Mouse (Mus musculus) lung, adult 2 months (tissue): ENCODE results near the gene Cldn13.

Experiments used
- CTCF ChIP-seq: fragments of 200-500 bp; IDR thresholded peaks from 2 replicates; pipeline ENCODE4 v1.5.1; 2011; ENCODE audit warnings: mild to moderate bottlenecking, low read length, control low read depth; ENCODE audit not compliant: insufficient read depth
- POLR2A ChIP-seq: fragments of 200-500 bp; IDR thresholded peaks from 2 replicates; pipeline ENCODE4 v1.6.1; 2011; ENCODE audit warnings: low read depth, mild to moderate bottlenecking, control low read depth, low read length, borderline replicate concordance; ENCODE audit errors: extremely low read depth

GRCm38 (mm10) chr5:134936626-134937185 lies 21.4 kb upstream of the Cldn13 start:
- TF ChIP-seq CTCF = no peak
- TF ChIP-seq POLR2A = no peak
